Mouse (Mus musculus) left cerebral cortex, postnatal 25 days (tissue): ENCODE measurements around the gene Npnt. TPM values are rescaled to one million over a fixed set of nuclear protein-coding genes. Genes with fewer than 3 reads are reported as not detected.

Experiments used
- DNase-seq, 2 experiments: peaks; one replicate each; pipeline ENCODE4 v3.0.0; 2022; ENCODE audit warnings: low spot score in 2 of 2, mixed read lengths in 1 of 2
- intact Hi-C: fragments of 180-260 bp; cut with DNase I; formaldehyde crosslinking; loops from one replicate; pipeline ENCODE4 v1.15.1; 2025
- total RNA-seq, 2 experiments: library from RNA; stranded (reverse); gene quantifications; 2 replicates each; pipeline ENCODE4 v1.2.3; 2021

Npnt gene
- total RNA-seq, 2 experiments from 2014 or later, result 21.4 to 23.1 TPM

- DNase-seq, result no peak
- intact Hi-C loops, result no loop called here
These were observed 9.7 kb downstream of the Npnt start for GRCm38 (mm10) chr3:132940181-132940990.

- intact Hi-C loops, result no loop called here
- no peak for DNase-seq
These were observed 11.1 kb downstream of the Npnt start for GRCm38 (mm10) chr3:132939006-132939405.

- intact Hi-C loops, result no loop called here
These were observed 15.4 kb downstream of the Npnt start for GRCm38 (mm10) chr3:132934649-132935048.

GRCm38 (mm10) chr3:132931526-132931925 lies 18.6 kb downstream of the Npnt start:
- no peak for DNase-seq
- intact Hi-C loops, result no loop called here

More at GRCm38 (mm10) chr3:132934649-132935048, 15.4 kb downstream of the Npnt start:
- DNase-seq, result no peak

GRCm38 (mm10) chr3:132929866-132930265 lies 20.2 kb downstream of the Npnt start:
- intact Hi-C loops, result no loop called here
- DNase-seq, result no peak

GRCm38 (mm10) chr3:132928186-132928585 lies 21.9 kb downstream of the Npnt start:
- peak in 1 of 2 experiments; percentile 78 for DNase-seq
- intact Hi-C loops, result no loop called here

GRCm38 (mm10) chr3:132919798-132920197 lies 30.3 kb downstream of the Npnt start:
- DNase-seq, result no peak
- intact Hi-C loops, result no loop called here

- intact Hi-C loops, result no loop called here
- no peak for DNase-seq
These were observed 30.9 kb downstream of the Npnt start for GRCm38 (mm10) chr3:132919240-132919639.

- intact Hi-C loops, result no loop called here
- DNase-seq, result no peak
These were observed 32.6 kb downstream of the Npnt start for GRCm38 (mm10) chr3:132917356-132918090.

GRCm38 (mm10) chr3:132915661-132916060 lies 34.4 kb downstream of the Npnt start:
- intact Hi-C loops, result no loop called here
- no peak for DNase-seq

GRCm38 (mm10) chr3:132912420-132912819 lies 37.7 kb downstream of the Npnt start:
- no peak for DNase-seq
- intact Hi-C loops, result no loop called here

- DNase-seq, result no peak
- intact Hi-C loops, result no loop called here
These were observed 38.4 kb downstream of the Npnt start for GRCm38 (mm10) chr3:132911716-132912115.

GRCm38 (mm10) chr3:132910727-132911126 lies 39.4 kb downstream of the Npnt start:
- intact Hi-C loops, result no loop called here
- no peak for DNase-seq

GRCm38 (mm10) chr3:132909736-132910135 lies 40.4 kb downstream of the Npnt start:
- intact Hi-C loops, result no loop called here
- DNase-seq, result no peak

- intact Hi-C loops, result no loop called here
- no peak for DNase-seq
These were observed 42.4 kb downstream of the Npnt start for GRCm38 (mm10) chr3:132907506-132908203.

GRCm38 (mm10) chr3:132905224-132905930 lies 44.7 kb downstream of the Npnt start:
- DNase-seq, result peak in 1 of 2 experiments; percentile 67

GRCm38 (mm10) chr3:132903386-132903785 lies 46.7 kb downstream of the Npnt start:
- DNase-seq, result no peak
- intact Hi-C loops, result no loop called here

More at GRCm38 (mm10) chr3:132905224-132905930, 44.7 kb downstream of the Npnt start:
- intact Hi-C loops, result no loop called here

GRCm38 (mm10) chr3:132902921-132903320 lies 47.2 kb downstream of the Npnt start:
- intact Hi-C loops, result no loop called here
- DNase-seq, result no peak

- intact Hi-C loops, result no loop called here
- DNase-seq, result peak in 1 of 2 experiments; percentile 14
These were observed 47.9 kb downstream of the Npnt start for GRCm38 (mm10) chr3:132902206-132902605.

- DNase-seq, result no peak
- intact Hi-C loops, result no loop called here
These were observed 52.2 kb downstream of the Npnt start for GRCm38 (mm10) chr3:132897891-132898290.
